Mouse (Mus musculus): ENCODE measurements around the gene Il3. TPM values are rescaled to one million over a fixed set of nuclear protein-coding genes. Genes with fewer than 3 reads are reported as not detected.

Gene Il3
- total RNA-seq, 2 experiments from 2014 or later, result not detected

GRCm38 (mm10) chr11:54223637-54224474 is 43.2 kb downstream of the Il3 start:
- DNase-seq (ENCODE audit: low spot score in 2 of 2), result no peak

DNA sequence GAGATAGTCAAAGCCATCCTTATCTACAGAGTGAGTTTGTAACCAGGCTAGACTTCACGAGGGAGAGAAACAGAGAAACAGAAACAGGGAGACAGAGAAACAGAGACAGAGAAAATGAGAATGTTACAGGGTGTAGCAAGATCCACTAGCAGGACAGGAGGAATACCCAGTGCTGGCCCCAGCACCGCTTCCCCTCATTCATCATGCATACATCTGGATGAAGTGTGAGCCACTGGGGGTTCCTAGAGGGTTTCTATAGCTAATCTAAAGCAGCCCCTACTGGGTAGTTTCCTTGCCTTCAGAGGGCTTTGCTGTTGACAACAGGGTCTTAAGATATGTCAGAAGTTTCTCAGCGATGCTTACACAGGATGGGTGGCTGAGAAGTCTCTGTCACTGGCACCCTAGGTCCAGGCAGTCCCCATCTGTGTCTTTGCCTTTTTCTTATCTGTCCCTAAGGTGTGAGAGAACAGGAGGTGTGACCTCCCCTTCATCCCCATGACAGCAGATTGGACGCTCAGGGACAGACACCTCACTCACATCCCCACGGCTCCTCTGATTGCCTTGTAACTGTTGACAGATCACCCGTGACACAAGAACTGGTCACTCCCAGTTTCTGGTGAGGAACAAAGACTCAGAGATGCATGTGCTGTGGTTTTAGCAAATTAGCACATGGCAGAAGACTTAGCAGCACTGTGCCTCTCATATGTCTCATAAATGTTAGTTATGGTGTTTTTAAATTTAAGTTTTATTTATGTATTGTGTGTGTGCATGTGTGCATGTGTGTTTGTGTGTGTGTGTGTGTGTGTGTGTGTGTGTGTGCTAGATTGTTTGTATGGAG is 47.0 kb downstream of the Il3 start:
- no peak for DNase-seq (ENCODE audit: low spot score in 2 of 2)

More at GRCm38 (mm10) chr11:54223637-54224474, 43.2 kb downstream of the Il3 start:
- intact Hi-C loops (cut with DNase I), result no loop called here

DNA sequence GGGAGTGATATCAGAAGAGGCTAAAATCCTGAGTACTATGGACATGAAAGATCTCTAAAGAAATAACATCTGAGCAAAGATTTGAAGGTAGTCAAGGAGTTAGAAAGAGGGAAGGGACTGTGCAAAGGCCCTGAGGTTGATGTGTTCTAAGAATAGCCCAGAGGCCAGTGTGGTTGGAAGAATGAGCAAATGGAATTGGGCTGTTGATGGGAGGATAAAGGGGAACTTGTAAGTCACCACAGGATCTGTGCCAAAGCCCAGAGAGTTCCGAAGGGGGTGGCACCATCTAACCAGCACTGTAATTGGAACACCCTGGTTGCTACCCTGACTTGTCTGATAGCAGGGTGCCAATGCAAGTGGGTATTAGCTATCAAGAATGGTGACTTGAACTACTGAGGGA is 47.9 kb downstream of the Il3 start:
- no peak for DNase-seq (ENCODE audit: low spot score in 2 of 2)

More for the DNA sequence above, 47.0 kb downstream of the Il3 start:
- intact Hi-C loops (cut with DNase I), result loop anchor here (5.0 kb wide), 1 partner anchor 68 kb away; no protein-coding TSS in a partner anchor

DNA sequence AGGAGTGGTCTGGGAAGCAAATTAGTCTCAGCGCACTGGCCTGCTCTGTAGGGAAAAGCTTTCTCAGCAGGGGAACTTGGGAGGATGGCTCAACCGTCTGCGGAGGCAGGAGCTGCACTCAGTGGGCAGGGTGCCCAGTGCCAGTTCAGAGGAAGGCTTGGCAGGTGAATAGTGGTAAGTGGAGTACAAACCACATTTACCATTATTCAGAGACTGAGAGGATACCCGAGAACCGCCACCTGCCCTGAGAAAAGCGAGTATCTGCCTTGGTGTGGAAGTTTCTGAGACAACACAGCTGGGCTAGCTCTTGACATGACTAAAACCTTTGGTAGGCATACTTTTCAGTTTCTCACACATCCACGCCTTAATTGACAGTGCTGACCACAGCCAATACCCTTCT is 49.7 kb downstream of the Il3 start:
- intact Hi-C loops (cut with DNase I), result loop anchor here (5.0 kb wide), 1 partner anchor 65 kb away; no protein-coding TSS in a partner anchor
- DNase-seq (ENCODE audit: low spot score in 2 of 2), result peak in 1 of 2 experiments; percentile 22

More for the DNA sequence above, 47.9 kb downstream of the Il3 start:
- intact Hi-C loops (cut with DNase I), result loop anchor here (5.0 kb wide), 1 partner anchor 67 kb away; no protein-coding TSS in a partner anchor

- intact Hi-C loops (cut with DNase I), result loop anchor here (5.0 kb wide), 1 partner anchor 64 kb away; no protein-coding TSS in a partner anchor
- DNase-seq (ENCODE audit: low spot score in 2 of 2), result no peak
Observed at GRCm38 (mm10) chr11:54216091-54216490, 51.0 kb downstream of the Il3 start.

Other genes starting within 250 kb of the Il3 start
- 1 to 10 TPM; 5.2 to 5.7 TPM for gene Slc22a4, start 239.2 kb downstream of the Il3 start, total RNA-seq (2021)
- gene Pdlim4, start 198.3 kb downstream of the Il3 start, total RNA-seq (2021), result 10 to 100 TPM; 11.8 to 13.2 TPM
- gene P4ha2, start 167.2 kb downstream of the Il3 start, total RNA-seq (2021), result 10 to 100 TPM; 17.5 to 22.2 TPM
- gene Csf2, start 17.6 kb downstream of the Il3 start, total RNA-seq (2021), result not detected
- 100 to 1,000 TPM; 196 to 210 TPM for gene Acsl6, start 36.5 kb upstream of the Il3 start, total RNA-seq (2021)
- gene Meikin, start 103.4 kb upstream of the Il3 start, total RNA-seq (2021), result not detected
- gene Fnip1, start 170.9 kb upstream of the Il3 start, total RNA-seq (2021), result 10 to 100 TPM; 37.3 to 40.5 TPM